Mouse (Mus musculus) adrenal gland, postnatal 10 days (tissue): ENCODE data around the gene Tmem132b. TPM values are rescaled to one million over a fixed set of nuclear protein-coding genes. Genes with fewer than 3 reads are reported as not detected.

Experiments used
- DNase-seq: peaks from one replicate; pipeline ENCODE4 v3.0.0; 2021; ENCODE audit warnings: mixed read lengths
- total RNA-seq, 2 experiments: library from RNA; stranded (reverse); gene quantifications; 2 replicates each; pipeline ENCODE4 v1.2.3; 2021

Gene Tmem132b
- total RNA-seq, 2 experiments from 2014 or later = 0.70 to 1.2 TPM

DNA sequence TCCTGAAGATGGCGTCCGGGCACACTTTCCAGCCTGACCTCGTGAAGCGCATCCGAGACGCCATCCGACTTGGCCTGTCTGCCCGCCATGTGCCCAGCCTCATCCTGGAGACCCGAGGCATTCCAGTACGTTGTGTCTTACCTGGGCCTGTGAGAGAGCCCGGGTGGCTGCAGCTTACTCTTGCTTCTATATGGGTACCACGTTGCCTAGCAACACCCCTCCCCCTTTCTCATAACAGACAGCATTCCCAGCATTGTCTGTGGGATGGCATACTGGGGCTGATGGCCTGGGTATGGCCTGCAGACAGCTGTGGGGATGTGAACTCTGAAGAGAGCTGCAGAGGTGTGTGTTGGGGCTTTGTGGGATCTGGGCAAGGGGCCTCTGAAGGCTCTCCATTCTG, 16.6 kb upstream of the Tmem132b start:
- DNase-seq = no peak

DNA sequence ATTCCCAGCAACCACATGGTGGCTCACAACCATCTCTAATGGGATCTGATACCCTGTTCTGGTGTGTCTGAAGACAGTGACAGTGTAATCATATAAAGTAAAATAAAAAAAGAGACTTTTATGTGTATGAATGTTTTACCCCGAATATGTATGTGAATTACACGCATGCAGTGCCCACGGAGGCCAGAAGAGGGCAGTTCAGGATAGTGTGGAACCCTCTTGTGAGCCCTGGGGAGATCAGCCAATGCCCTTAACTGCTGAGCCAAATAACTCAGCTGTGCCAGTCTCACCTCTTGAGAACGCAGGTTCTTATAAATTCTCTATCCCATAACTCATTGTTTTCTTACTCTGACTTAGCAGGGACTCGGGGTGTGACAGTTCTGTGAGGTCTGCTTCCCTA, 12.9 kb upstream of the Tmem132b start:
- peak; percentile 45 for DNase-seq

DNA sequence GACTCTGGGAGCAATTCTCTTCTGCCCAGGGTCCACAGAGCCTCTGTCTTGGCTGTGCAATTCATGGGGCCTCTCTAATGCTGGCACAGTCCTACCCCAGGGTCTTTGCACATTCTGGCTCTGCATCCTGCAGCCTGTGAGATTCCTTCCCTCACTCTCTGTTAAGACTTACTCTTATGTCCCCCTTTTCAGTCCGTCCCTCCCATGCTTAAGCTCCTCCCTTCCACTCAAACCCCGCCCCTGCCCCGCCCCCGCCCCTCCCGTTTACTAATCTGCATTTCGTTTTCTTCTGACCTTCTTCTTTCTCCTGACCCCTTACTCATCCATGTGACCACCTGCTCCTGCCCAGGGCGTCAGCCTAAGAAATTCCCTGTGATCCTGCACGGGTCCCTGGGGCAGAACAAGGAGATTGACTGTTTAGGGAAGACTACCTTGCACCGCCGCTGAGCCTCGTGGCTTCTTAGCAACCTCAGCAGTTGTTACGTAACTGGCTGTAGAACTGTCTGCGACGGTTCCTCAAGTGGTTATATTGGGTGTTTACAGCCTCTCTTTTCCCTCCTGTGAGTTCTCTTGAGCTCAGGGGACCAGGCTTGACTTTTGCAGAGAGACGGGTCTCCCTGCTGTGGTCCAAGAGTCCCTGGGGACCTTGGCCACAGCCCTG, 10.5 kb upstream of the Tmem132b start:
- DNase-seq = no peak

DNA sequence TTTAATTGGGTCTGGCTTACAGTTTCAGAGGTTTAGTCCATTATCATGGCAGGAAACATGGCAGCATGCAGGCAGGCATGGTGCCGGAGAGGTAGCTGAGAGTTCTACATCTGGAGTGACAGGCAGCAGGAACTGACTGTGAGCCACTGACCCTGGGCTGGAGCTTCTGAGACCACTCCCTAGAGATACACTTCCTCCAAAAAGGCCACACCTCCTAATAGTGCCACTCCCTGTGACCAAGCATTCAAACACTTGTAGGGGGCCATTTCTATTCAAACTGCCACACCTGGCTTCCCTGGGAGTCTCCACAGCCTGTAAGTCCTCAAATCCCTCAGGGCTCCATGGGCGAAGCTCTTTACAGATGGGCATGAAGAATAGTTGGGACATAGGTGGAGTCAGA, 8.2 kb upstream of the Tmem132b start:
- no peak for DNase-seq

DNA sequence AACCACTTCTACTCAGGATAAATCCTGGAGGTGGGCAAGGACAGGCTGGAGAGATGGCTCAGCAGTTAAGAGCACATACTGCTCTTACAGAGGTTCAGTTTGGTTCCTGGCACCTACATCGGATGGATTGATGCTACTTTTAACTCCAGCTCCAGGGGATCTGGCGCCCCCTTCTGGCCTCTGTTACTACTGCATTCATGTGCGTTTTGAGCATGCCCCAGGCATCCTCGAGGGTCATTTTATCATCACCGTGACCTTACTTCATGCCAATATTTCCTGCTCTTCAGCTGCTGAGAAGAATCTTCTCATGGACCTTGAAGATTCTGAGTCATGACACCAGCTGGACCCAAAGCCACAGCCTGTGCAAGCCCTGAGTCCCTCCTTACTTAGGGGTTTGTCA, 6.1 kb upstream of the Tmem132b start:
- peak; percentile 46 for DNase-seq

DNA sequence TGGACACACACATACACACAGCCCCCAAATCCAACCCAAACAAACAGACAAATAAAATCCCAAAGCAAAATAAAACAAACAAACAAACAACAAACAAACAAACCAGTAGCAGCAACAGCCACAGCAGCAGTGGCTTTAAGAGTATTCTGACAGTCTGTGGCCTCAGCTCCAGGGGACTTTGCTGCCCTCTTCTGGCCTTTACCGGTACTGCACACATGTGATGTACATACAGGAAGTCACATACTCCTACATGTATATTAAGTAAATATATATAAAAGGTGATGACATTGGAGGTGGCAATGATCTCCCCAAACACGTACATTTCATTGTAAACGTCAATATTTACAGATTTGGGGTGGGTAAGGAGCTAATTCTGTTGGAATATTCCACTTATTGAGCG, 5.1 kb upstream of the Tmem132b start:
- DNase-seq = peak; percentile 28

DNA sequence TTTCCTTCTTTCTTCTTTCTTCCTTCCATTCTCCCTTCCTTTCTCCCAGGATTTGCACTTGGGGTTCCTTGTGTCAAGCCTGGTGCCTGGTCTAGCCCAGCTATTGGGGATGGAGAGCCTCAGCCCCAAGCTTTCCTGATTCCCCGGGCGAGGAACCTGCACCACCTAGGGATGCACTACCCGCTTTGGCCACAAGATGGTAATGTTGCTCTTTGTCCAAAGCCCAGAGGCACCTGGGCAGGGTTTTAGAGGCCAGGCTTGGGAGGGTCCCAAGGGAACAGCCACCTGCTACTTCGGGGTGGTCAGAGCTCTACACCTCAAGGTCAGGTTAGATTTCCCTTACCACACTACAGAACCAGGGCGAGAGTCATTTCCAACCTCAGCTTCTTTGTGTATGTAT, 2.5 kb upstream of the Tmem132b start:
- DNase-seq = peak; percentile 84

DNA sequence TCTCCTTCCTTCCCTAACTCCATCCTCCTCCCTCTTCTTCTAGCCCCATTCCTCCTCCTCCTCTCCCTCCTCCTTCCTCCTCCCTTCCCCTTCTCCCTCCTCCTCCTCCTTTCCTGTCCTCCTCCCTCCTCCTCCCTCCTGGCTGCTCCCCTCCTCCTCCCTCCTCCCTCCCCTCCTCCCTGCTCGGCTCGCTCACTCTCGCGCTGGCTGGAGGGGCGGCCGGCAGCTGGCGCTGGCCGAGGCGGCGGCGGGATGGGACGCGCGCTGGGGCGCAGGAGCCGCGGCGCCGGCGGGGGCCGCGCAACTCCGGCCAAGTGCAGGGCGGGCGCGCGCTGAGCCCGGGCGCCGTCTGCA, 594 bp downstream of the Tmem132b start:
- DNase-seq = peak; percentile 22

DNA sequence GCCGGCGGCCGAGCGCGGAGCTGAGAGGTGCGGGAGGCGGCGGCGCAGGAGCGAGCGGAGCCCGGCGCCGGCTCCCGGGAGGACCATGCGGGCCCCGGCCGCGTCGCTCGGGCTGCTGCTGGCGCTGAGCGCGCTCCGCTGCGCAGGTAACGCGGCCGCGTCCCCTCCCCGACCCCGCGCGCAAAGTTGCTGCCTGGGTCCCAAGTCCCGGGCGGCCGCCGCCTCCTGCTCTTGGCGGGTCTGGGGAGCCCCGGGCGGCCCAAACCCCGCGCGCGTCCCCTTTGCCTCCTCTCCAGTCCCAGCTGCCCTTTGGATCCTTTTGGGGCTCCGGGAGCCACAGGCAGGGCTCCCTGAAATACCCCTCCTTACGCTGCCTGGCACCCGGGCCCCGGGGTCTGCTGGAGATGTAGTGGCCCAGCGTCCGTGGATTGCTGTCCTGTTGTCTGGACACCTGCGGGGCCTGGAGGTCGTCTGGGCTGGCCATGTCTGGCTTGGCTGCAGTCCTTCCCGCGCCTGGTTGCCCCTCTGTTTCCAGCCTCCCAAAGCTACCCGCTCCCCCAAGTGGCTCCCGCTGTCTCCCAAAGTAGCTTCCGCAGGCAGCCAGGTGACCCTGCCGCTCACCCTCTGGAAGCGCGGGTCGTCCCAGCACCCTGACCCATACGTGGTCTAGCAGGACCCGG, 1.1 kb downstream of the Tmem132b start:
- DNase-seq = no peak

DNA sequence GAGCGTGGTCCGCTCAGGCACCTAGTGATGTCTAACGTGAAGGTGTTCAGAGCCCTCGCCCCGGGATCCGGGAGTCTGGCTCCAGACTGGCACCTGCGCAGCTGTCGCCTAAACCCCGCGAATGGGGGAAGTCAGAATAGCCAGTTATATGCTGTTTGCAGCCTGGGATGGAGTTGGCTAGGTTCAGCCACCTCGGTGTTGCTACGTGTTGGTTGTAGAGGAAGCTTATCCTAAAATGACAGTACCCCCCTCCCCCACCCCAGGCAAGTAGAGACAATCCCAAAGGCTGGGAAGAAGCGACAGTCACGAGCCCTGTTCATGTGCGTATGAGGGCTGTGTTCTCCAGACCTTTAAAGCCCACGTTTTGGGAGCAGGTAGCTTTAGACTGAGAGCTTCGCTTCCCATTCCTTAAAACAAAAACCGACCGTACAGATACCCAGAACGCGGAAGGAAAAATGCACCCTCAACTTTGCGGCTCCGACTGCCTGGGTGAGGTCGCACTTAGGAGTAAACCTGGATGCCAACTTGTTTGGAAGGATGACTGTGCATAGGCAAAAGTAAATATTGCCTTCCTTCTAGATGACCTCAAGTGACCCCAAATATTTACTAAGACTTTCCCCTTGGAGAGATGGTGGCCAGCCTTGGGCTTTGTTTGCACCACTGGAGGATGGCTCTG, 1.8 kb downstream of the Tmem132b start:
- DNase-seq = no peak

DNA sequence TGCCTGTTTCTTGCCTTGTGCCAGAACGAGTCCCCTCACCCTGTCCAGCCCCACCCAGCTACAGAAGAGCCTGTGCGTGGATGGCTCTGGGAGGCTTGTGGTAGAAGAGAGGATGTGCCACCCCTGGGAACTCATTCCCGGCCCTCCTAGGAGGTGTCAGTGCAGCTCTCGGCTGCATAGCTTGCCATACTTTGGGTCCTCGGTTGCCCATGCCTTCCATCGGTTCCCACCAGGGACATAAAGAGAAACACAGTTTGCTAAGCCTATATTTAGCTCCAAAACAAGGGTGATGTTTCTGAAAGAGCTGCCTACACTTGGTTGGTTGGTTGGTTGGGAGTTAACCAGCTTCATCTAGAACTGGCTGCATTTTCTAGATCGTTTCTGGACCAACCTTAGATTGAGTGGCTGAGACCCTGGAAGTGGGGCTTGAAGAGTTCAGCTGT, 2.6 kb downstream of the Tmem132b start:
- DNase-seq = no peak

DNA sequence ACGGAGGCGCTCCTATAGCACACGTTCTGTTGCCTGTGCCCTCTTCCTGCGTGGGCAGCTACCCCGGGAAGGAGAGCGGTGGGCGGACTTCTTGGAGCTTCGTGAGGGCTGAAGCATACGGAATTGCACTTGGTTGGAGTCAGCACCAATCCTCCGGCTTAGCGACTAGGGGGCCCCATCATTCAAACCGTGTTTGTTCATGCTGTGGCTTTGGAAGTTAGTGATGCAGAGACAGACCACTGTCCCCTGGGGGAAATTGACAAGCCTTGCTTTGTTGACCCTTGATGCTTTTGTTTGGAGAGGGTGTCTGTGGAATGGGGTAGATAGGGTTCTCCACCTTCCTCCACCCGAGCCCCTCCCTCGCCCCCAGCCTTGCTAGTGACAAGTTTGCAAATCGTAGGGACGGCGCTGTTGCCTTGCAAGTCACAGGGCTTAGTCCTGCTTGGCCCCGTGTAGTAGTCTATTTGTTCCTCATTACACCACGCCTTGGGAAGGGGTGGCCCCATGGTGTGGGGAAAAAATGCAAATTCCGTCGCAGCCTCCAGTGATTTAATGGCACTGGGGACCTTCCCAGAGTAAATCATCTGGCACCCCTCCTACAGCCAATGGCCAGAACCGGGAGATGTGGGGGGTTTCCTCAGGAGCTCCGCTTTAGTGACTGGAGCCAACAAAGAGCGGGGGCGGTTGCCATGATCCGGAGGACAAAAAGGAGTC, 3.2 kb downstream of the Tmem132b start:
- no peak for DNase-seq

DNA sequence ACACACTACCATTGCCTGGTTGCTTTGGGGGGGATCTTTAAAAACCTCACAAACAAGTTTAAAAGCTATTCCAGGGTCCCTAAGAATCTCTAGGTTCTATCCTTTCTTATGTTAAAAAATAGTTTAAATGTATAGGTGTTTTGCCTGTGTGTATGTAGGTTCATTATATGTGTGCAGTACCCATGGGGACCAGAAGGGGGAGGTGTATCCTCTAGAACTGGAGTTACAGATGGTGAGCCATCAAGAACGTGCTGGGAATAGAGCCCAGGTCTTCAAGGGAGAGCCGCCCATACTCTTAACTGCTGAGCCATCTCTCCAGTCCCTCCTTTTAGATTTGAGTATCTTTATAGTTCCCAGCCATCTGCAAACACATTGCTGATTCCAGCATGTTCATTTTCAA, 13.5 kb downstream of the Tmem132b start:
- DNase-seq = no peak

DNA sequence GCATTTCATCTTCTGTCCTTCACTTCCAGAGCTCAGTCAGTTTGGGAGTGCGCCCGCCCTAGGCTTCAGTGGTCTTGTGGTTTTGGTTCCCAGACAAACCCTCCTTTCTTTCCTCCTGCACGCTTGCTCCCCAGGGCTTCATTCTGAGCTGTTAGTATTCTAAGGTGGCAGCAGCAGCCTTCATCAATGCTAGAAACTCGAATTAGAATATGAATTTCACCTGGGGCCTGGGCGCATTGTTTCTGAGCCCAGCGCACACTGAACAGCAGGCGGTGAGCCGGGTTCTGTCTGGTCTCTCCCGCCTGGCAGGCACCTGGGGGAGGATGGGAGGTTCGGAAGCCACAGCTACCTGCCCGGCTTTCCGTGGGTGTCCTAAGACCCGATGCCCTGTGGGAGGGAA, 14.7 kb downstream of the Tmem132b start:
- DNase-seq = no peak

DNA sequence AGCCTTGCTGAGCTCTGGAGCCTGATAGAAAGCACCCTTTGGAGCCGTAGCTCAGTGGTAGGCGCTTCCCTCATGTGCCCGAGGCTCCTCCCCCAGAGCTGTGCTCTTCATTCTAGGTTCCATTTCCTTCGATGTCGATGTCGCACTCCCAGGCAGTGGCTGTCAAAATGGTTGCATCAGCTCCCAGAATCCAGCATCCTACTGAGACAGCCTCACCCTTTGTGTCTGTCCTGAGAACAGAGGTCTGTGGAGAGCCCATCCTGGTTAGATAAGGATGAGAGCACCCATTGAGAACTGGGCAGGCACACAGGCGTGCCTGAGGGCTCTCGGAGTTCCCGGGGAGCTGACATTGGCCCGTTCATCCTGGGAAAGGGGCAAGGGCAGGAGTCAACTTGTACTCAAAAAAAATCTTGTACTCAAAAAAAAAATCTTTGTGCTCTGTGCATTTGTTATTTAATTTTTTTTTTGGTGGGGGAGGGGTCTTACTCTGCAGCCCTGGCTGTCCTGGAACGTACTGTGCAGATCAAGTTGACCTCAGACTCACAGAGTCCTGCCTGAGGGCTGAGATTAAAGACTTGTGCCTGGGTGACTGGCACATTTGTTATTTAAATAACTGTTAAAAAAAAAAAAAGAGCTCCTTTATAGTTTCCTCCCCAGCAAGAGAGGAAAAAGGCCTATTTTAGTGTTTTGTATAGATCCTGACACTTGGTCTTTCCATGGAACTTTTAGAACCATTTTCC, 18.3 kb downstream of the Tmem132b start:
- no peak for DNase-seq

DNA sequence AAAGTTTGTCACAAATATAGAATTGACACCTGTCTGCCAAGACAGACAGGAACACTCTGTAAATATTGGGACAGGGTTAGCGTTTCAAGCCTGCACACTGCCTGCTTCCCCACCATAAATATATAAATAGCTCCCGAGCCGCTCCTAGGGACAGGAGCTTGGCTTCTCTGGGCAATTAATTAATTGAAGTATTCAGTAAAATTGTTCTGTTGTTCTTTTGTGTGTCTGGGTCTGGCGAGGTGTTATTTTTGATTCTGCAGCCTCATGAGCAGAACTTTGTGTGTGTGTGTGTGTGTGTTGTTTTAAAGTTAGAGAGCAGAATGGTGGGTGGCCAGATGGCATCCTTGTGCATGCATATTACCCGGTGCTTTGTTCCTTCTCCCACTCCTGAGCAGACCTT, 24.2 kb downstream of the Tmem132b start:
- DNase-seq = no peak

DNA sequence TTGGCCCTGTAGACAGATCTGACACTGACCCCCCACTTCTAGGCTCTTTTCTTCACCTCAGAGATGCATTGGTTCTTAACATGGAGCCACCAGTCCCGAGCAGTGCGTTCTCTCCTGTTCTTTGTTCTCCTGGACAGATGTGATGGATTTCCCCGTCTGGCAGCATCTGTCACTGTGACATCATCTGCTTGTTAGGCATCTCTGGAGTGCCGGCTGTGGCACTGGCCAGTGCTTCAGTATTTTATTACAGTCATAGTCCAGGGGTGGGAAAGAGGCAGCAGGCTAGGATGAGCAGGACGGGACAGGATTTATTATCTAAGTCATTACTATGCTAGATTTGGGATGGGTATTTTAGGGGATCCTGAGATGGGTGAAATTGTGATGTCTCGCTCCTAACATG, 31.9 kb downstream of the Tmem132b start:
- no peak for DNase-seq

DNA sequence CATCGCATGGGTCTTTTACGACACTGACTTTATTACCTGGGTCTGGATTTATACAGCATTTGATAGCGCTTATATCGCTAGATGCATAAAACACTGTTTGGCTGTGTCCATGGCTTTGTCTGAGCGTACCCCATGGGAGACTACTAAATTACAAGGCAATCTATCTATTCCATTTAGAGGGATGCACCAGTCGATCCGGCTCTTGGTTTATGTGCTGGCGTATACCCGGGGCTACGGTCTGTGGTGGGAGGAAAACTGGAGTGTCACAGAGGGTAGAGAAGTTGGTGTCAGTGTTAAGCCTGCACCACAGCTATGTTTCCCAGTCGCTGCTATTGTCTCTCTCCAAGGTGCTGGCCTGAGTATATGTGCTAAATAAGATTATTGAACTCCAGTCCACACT, 34.2 kb downstream of the Tmem132b start:
- DNase-seq = no peak

DNA sequence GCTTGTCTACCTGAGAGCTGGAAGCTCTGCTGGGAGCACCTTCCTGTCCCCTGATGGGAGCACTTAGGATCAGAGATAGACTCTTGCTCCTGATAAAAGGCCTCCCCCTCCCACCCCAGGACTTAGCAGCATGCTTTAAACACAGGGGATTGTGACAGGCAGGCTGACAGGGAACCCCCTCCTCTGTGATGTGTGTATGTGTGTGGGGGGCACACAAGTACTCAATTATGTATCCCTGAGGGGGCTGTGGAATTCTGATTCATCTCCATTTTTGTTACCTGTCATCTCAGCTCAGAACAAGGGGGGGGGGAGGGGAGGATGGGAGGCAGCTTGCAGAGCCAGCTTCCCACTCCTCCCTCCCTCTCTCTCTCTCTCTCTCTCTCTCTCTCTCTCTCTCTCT, 36.9 kb downstream of the Tmem132b start:
- DNase-seq = no peak

DNA sequence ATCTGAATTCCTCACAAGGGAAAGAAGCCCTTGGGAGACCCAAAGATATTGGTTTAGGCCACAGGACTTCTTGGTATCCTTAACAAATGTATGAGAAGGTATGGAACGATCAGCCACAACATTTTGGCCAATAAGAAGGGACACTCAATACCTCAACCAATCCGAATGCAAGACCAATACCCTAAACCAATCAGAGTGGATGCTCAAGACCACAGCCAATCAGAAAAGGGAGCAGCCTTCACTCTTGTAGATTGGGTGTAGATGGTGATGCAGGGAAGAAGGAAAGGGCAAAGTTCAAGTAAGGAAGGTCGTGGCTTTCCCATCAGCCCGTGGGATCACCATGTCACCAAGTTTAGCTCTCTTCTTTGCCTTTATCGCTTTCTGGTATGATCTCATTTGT, 40.4 kb downstream of the Tmem132b start:
- DNase-seq = no peak

DNA sequence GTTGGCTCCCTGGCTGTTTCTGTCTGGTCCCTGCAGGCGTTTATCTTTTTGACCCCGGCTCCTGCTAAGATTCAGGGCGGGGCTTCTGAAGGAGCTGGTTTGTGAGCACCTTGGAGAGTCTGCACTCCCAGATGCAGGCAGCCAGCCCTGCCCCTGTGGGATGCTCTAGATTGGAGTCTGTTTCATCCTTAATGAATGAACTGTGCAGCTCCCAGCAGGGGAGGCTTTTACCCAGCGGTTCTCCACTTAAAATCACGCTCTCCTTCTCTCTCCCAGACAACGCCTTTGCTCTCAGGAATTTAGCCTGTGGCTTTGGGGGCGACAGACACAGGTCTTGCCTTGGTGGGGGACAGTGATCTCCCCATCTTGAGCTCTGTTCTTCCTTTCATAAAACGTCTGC, 43.3 kb downstream of the Tmem132b start:
- no peak for DNase-seq

DNA sequence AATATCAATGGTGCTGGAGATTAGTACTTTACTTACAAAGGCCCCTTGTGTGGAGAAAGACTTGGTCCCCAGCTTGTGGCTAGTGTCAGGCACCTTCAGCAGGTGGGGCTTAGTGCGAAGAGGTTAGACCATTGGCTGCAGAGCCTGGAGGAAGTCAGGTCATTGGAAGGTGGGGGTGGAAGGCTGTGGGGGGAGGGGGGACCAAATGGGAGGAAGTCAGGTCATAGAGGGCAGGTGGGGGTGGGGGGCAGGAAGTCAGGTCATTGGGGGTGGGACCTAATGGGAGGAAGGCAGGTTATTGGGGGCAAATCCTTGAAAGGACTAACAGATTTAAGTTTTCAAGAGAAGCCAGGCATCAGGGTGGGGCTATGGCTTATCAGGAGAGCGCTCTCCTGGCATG, 44.3 kb downstream of the Tmem132b start:
- DNase-seq = no peak
